Mouse (Mus musculus): ENCODE results near the gene Tgfb3. TPM values are rescaled to one million over a fixed set of nuclear protein-coding genes. Genes with fewer than 3 reads are reported as not detected.

Gene Tgfb3
- polyA plus RNA-seq, 1 experiment: 2.6 TPM

DNA sequence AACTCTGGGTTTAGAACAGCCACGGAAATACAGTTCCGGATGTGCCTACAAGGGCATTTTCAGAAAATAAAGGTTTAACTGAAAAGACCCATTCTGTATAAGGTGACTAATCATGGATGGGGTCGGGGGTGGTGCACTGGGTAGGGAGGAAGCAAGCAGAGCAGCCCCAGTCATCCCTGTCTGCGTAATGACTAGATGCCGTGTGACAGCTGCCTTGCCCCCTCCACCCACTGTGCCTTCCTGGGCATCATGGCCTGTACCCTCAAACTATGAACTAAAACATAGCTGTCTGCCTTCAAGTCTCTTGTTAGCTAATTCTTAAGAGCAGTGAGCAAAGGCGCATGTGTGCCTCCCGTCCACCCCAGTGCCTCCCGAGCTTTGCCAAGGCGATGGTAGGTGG, 27.2 kb upstream of the Tgfb3 start:
- WGBS: 86% methylated on average over 9 of the region's 9 CpGs
- TF ChIP-seq POLR2A (IDR thresholded peaks at IDR 0.05; ENCODE audit: low read depth, low read length): no peak
- no peak for TF ChIP-seq CTCF (conservative IDR thresholded peaks at IDR 0.05; ENCODE audit: insufficient read depth, insufficient read length, low read depth, low read length)
- H3K27ac ChIP-seq (ENCODE audit: insufficient read depth, low read depth, low read length): no peak overlapping the region
- DNase-seq: no peak
- H3K36me3 ChIP-seq (ENCODE audit: control insufficient read depth, insufficient read depth, low read length): no peaks in the 10 kb centered on the region
- peaks cover 27% of the 10 kb centered on the region for H3K4me1 ChIP-seq (ENCODE audit: control insufficient read depth, insufficient read depth, low read length)
- H3K4me3 ChIP-seq (ENCODE audit: insufficient read depth, low read depth, low read length): no peak overlapping the region
- H3K27me3 ChIP-seq (replicated peaks; ENCODE audit: control insufficient read depth, insufficient read depth, low read length): no peaks in the 10 kb centered on the region

DNA sequence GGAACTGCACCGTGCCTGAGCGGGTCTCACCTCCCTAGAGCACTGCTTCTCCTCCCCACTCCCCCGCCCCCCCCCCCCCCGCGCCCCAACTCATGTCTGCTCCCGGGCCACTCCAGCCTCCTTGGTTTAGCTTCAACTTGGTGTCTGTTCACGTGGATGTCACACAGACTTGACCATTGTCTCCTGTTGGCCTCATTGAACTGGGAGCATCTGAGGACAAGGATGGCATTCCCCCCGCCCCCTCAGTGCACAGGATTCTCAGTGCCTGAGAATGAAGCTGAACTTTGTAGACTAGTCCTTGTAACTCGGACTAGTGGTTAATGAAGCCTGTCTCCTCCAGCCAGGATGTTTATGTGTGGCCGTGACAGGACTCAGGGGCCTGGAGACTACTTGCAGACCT, 26.7 kb upstream of the Tgfb3 start:
- Histone ChIP-seq H3K4me3 (ENCODE audit: insufficient read depth, low read depth, low read length) (no peak overlapping the region), H3K36me3 (ENCODE audit: control insufficient read depth, insufficient read depth, low read length) (no peaks in the 10 kb centered on the region), H3K27ac (ENCODE audit: insufficient read depth, low read depth, low read length) (no peak overlapping the region), H3K27me3 (replicated peaks; ENCODE audit: control insufficient read depth, insufficient read depth, low read length) (no peaks in the 10 kb centered on the region), H3K4me1 (ENCODE audit: control insufficient read depth, insufficient read depth, low read length) (peaks cover 27% of the 10 kb centered on the region)
- 68% methylated on average over 9 of the region's 10 CpGs for WGBS
- peak; percentile 53 for DNase-seq
- TF ChIP-seq CTCF (conservative IDR thresholded peaks at IDR 0.05; ENCODE audit: insufficient read depth, insufficient read length, low read depth, low read length) (no peak), POLR2A (IDR thresholded peaks at IDR 0.05; ENCODE audit: low read depth, low read length) (no peak)

DNA sequence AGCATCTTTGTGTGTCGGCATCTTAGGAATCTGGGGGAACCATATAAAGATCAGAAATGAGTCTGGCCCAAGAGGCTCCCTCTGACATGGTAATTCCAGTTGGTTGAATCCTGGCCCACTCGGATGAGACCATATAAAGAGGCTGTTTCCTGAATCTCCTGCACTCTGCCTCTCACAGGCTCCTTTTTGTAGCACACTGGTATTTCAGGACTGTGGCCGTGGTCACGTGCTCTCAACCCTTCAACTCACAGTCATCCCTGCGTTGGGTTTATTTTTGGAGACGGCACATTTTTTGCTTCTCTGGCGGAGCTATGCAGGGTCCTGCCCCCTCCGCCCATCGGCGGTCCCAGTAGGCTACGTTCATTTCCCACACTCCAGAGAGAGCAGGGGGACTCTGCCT, 25.5 kb upstream of the Tgfb3 start:
- DNase-seq: peak; percentile 65
- Histone ChIP-seq H3K4me3 (ENCODE audit: insufficient read depth, low read depth, low read length) (no peak overlapping the region), H3K27ac (ENCODE audit: insufficient read depth, low read depth, low read length) (peak overlapping the region; percentile 37), H3K27me3 (replicated peaks; ENCODE audit: control insufficient read depth, insufficient read depth, low read length) (no peaks in the 10 kb centered on the region), H3K36me3 (ENCODE audit: control insufficient read depth, insufficient read depth, low read length) (no peaks in the 10 kb centered on the region), H3K4me1 (ENCODE audit: control insufficient read depth, insufficient read depth, low read length) (peaks cover 27% of the 10 kb centered on the region)
- WGBS: 58% methylated on average over 11 of the region's 11 CpGs
- TF ChIP-seq POLR2A (IDR thresholded peaks at IDR 0.05; ENCODE audit: low read depth, low read length) (no peak), CTCF (conservative IDR thresholded peaks at IDR 0.05; ENCODE audit: insufficient read depth, insufficient read length, low read depth, low read length) (no peak)

DNA sequence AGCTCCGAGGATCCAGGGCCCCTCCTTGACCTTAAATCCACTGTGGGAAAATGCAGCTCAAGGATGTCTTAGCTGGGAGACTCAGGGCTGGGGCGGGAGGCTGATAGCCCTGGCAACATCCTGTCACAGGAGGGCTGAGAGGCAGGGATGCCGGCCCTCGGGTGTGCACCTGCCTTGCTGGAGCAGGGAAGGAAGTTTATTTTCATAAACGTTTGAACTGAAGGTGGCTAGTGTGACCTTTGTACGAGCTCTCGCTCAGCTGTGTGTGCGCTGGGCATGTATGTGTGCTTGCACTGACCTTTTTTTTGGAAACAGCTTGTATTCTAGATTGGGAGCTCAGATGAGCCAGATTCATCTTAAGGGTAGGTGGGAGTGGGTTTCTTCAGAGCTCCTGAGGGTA, 25.0 kb upstream of the Tgfb3 start:
- 28% methylated on average over 8 of the region's 8 CpGs for WGBS
- H3K4me1 ChIP-seq (ENCODE audit: control insufficient read depth, insufficient read depth, low read length): peaks cover 27% of the 10 kb centered on the region
- H3K4me3 ChIP-seq (ENCODE audit: insufficient read depth, low read depth, low read length): no peak overlapping the region
- DNase-seq: peak; percentile 73
- TF ChIP-seq POLR2A (IDR thresholded peaks at IDR 0.05; ENCODE audit: low read depth, low read length) (no peak), CTCF (conservative IDR thresholded peaks at IDR 0.05; ENCODE audit: insufficient read depth, insufficient read length, low read depth, low read length) (no peak)
- H3K27me3 ChIP-seq (replicated peaks; ENCODE audit: control insufficient read depth, insufficient read depth, low read length): no peaks in the 10 kb centered on the region
- peak overlapping the region; percentile 37 for H3K27ac ChIP-seq (ENCODE audit: insufficient read depth, low read depth, low read length)
- no peaks in the 10 kb centered on the region for H3K36me3 ChIP-seq (ENCODE audit: control insufficient read depth, insufficient read depth, low read length)

DNA sequence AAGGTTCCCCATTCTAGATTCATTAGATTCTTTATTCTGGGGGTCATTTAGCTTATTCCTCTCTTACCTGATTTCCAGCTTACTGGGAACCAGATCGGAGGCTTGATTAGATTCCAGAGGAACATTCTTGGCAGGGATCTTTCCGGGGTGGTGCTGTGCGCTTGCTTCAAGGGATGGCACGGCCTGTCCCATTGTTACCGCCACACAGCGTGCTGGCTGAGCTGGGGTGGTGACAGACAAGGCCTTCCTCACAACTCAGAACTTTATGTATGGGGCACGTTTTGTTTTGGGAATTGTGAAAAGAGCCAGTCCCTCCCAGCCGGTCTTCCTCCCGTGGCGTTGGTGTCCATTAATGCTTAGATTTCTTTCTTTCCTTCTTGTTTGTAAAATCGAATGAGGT, 24.6 kb upstream of the Tgfb3 start:
- H3K27ac ChIP-seq (ENCODE audit: insufficient read depth, low read depth, low read length): peak overlapping the region; percentile 37

DNA sequence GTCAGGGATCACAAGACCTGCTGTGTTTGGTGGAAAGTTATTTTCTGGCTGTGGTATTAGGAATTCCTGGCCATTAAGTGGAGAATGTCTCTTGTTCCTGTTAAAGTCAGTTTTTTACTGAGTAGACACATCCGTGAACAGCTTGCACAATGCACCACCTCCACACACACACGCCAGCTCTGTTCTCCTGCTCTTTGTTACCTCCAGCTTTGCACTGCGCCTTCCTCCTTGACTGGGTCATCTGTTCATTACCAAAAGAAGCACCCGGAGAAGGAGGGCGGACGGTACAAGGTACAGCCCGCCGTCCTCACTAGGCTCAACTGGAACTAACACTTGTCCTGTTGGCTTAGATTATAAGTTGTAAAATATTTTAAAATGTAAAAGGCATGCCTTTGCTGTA, 23.8 kb upstream of the Tgfb3 start:
- Histone ChIP-seq H3K4me1 (ENCODE audit: control insufficient read depth, insufficient read depth, low read length) (peaks cover 27% of the 10 kb centered on the region), H3K4me3 (ENCODE audit: insufficient read depth, low read depth, low read length) (no peak overlapping the region), H3K27me3 (replicated peaks; ENCODE audit: control insufficient read depth, insufficient read depth, low read length) (no peaks in the 10 kb centered on the region), H3K36me3 (ENCODE audit: control insufficient read depth, insufficient read depth, low read length) (no peaks in the 10 kb centered on the region), H3K27ac (ENCODE audit: insufficient read depth, low read depth, low read length) (peak overlapping the region; percentile 34)
- no peak for TF ChIP-seq POLR2A (IDR thresholded peaks at IDR 0.05; ENCODE audit: low read depth, low read length)
- no peak for TF ChIP-seq CTCF (conservative IDR thresholded peaks at IDR 0.05; ENCODE audit: insufficient read depth, insufficient read length, low read depth, low read length)
- peak; percentile 83 for DNase-seq
- WGBS: 54% methylated on average over 8 of the region's 8 CpGs

More for the DNA sequence above, 24.6 kb upstream of the Tgfb3 start:
- peaks cover 27% of the 10 kb centered on the region for H3K4me1 ChIP-seq (ENCODE audit: control insufficient read depth, insufficient read depth, low read length)
- H3K4me3 ChIP-seq (ENCODE audit: insufficient read depth, low read depth, low read length): no peak overlapping the region
- WGBS: 50% methylated on average over 11 of the region's 11 CpGs
- no peaks in the 10 kb centered on the region for H3K27me3 ChIP-seq (replicated peaks; ENCODE audit: control insufficient read depth, insufficient read depth, low read length)
- no peaks in the 10 kb centered on the region for H3K36me3 ChIP-seq (ENCODE audit: control insufficient read depth, insufficient read depth, low read length)
- TF ChIP-seq CTCF (conservative IDR thresholded peaks at IDR 0.05; ENCODE audit: insufficient read depth, insufficient read length, low read depth, low read length) (no peak), POLR2A (IDR thresholded peaks at IDR 0.05; ENCODE audit: low read depth, low read length) (no peak)
- DNase-seq: peak; percentile 61

DNA sequence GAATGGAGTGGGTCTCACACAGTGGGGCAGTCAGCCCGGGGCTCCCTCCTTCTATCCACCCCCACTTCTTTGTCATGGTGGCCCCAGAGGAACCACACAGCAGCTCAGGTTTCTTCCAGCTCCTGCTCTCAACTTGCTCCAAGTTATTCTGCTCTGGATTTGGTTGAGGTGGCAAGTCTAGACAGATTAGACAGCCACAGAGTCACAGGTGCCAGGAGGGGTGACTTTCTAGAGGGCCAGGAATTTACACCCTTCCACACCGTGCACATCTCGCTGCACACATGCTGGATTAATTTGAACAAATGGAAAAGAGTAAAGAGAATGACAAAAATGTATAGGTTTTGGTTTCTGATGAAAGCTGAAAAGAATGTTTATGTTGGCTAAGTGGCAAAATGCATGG, 21.9 kb upstream of the Tgfb3 start:
- no peak for TF ChIP-seq POLR2A (IDR thresholded peaks at IDR 0.05; ENCODE audit: low read depth, low read length)
- TF ChIP-seq CTCF (conservative IDR thresholded peaks at IDR 0.05; ENCODE audit: insufficient read depth, insufficient read length, low read depth, low read length): no peak
- DNase-seq: no peak
- no peak overlapping the region for H3K27ac ChIP-seq (ENCODE audit: insufficient read depth, low read depth, low read length)
- H3K27me3 ChIP-seq (replicated peaks; ENCODE audit: control insufficient read depth, insufficient read depth, low read length): no peaks in the 10 kb centered on the region
- H3K36me3 ChIP-seq (ENCODE audit: control insufficient read depth, insufficient read depth, low read length): no peaks in the 10 kb centered on the region
- H3K4me3 ChIP-seq (ENCODE audit: insufficient read depth, low read depth, low read length): no peak overlapping the region
- peaks cover 25% of the 10 kb centered on the region for H3K4me1 ChIP-seq (ENCODE audit: control insufficient read depth, insufficient read depth, low read length)
- WGBS: 81% methylated on average over 3 of the region's 3 CpGs
